Comparison of ENCODE assay signal across 8 mouse cellular contexts in the genomic region with DNA sequence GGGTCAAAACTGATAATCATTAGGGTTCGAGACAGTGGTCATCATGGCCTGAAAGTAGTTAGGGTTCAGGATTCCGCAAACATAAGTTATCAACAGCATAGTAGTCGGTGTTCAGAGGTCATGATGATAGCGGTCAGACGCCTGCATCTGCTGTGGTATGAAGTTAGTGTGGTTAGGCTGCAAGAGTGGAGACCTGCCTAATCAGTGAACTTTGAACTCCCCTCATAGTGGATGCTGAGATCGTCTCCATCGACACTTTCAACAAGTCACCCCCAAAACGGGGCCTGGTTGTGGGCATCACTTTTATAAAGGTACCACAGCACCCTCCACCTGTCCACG. TPM values are rescaled to one million over a fixed set of nuclear protein-coding genes. Genes with fewer than 3 reads are reported as not detected.
DNase-seq lines count a peak whose midpoint lies in the region; ATAC-seq and TF ChIP-seq lines count a peak whose summit lies in the region.

No protein-coding gene starts in this region.

- intact Hi-C loops in heart, postnatal 14 days (cut with DNase I) = no loop called here
- intact Hi-C loops in left cerebral cortex, postnatal 14 days (cut with DNase I) = no loop called here
- intact Hi-C loops in left cerebral cortex, postnatal 36 days (cut with DNase I) = loop anchor here (5.0 kb wide), 1 partner anchor 37 kb away; no protein-coding TSS in a partner anchor

- no peak for TF ChIP-seq EP300 in heart, postnatal 0 days (IDR thresholded peaks at IDR 0.05; ENCODE audit: low read depth)

- no peak for TF ChIP-seq POLR2A in bone marrow, adult 2 months (IDR thresholded peaks at IDR 0.05; ENCODE audit: borderline replicate concordance, control insufficient read depth, low read depth, low read length)

- no peak for DNase-seq in heart, postnatal 0 days (ENCODE audit: low spot score)
- no peak for DNase-seq in heart, postnatal 14 days
- no peak for DNase-seq in hindbrain, embryonic 11.5 days (ENCODE audit: low spot score)
- no peak for DNase-seq in midbrain, embryonic 10.5 days (ENCODE audit: low spot score)
- DNase-seq in right cerebral cortex, postnatal 4 days = no peak
- DNase-seq in left cerebral cortex, postnatal 14 days (ENCODE audit: low spot score in 2 of 2) = no peak
- no peak for DNase-seq in left cerebral cortex, postnatal 36 days (ENCODE audit: low spot score in 2 of 2)

- ATAC-seq in heart, postnatal 0 days (ENCODE audit: insufficient read depth, low read depth) = no peak
- no peak; the same call in 1 of the 2 replicates for ATAC-seq in hindbrain, embryonic 11.5 days (ENCODE audit: low FRiP score)

- no peak overlapping the region for H3K27ac ChIP-seq in heart, postnatal 0 days (ENCODE audit: low read depth)
- H3K27ac ChIP-seq in bone marrow, adult 2 months (ENCODE audit: control insufficient read depth, insufficient read depth, low read depth, low read length, poor library complexity) = no peak overlapping the region
- H3K27ac ChIP-seq in hindbrain, embryonic 11.5 days (ENCODE audit: low read depth, low read length) = no peak overlapping the region
- peak overlapping the region; percentile 95 for H3K27ac ChIP-seq in midbrain, embryonic 10.5 days (replicated peaks)

- no peaks in the 10 kb centered on the region for H3K9me3 ChIP-seq in heart, postnatal 0 days (replicated peaks; ENCODE audit: control insufficient read depth, low read length)
- no peaks in the 10 kb centered on the region for H3K9me3 ChIP-seq in hindbrain, embryonic 11.5 days (ENCODE audit: control insufficient read depth, low read length)
- H3K9me3 ChIP-seq in midbrain, embryonic 10.5 days (replicated peaks) = no peaks in the 10 kb centered on the region

- H3K36me3 ChIP-seq in heart, postnatal 0 days (replicated peaks; ENCODE audit: control insufficient read depth, insufficient read depth, low read length) = peaks cover 38% of the 10 kb centered on the region
- 0 out of 2 replicates have a peak, but pooled peaks cover 6% of the 10 kb centered on the region for H3K36me3 ChIP-seq in hindbrain, embryonic 11.5 days (ENCODE audit: control insufficient read depth, insufficient read depth, low read length)
- H3K36me3 ChIP-seq in midbrain, embryonic 10.5 days = peaks cover 29% of the 10 kb centered on the region

- H3K4me3 ChIP-seq in heart, postnatal 0 days (ENCODE audit: low read depth, low read length) = peak overlapping the region; percentile 76
- H3K4me3 ChIP-seq in bone marrow, adult 2 months (replicated peaks; ENCODE audit: control insufficient read depth, low read depth, low read length) = peak overlapping the region; percentile 96
- H3K4me3 ChIP-seq in hindbrain, embryonic 11.5 days (ENCODE audit: low read depth, low read length) = peak overlapping the region; percentile 70
- peak overlapping the region; percentile 73 for H3K4me3 ChIP-seq in midbrain, embryonic 10.5 days

- peak overlapping the region; percentile 64 for H3K4me2 ChIP-seq in heart, postnatal 0 days (ENCODE audit: low read depth, low read length)
- peak overlapping the region; percentile 40 for H3K4me2 ChIP-seq in hindbrain, embryonic 11.5 days (replicated peaks; ENCODE audit: low read depth, low read length)

- 0 out of 2 replicates have a peak, but pooled peaks cover 4% of the 10 kb centered on the region for H3K4me1 ChIP-seq in heart, postnatal 0 days (ENCODE audit: control insufficient read depth, insufficient read depth)
- no peaks in the 10 kb centered on the region for H3K4me1 ChIP-seq in bone marrow, adult 2 months (ENCODE audit: control insufficient read depth, insufficient read depth, low read length)
- H3K4me1 ChIP-seq in hindbrain, embryonic 11.5 days (replicated peaks; ENCODE audit: control insufficient read depth, insufficient read depth, low read length) = no peaks in the 10 kb centered on the region
- peaks cover 17% of the 10 kb centered on the region for H3K4me1 ChIP-seq in midbrain, embryonic 10.5 days

- TF ChIP-seq CTCF in heart, postnatal 0 days (IDR thresholded peaks at IDR 0.05; ENCODE audit: low read depth) = no peak
- TF ChIP-seq CTCF in bone marrow, adult 2 months (IDR thresholded peaks at IDR 0.05; ENCODE audit: control insufficient read depth, insufficient read depth, low read length) = no peak

- H3K27me3 ChIP-seq in heart, postnatal 0 days (ENCODE audit: control insufficient read depth, insufficient read depth, low read length) = no peaks in the 10 kb centered on the region
- H3K27me3 ChIP-seq in hindbrain, embryonic 11.5 days (ENCODE audit: control insufficient read depth, insufficient read depth, low read length) = no peaks in the 10 kb centered on the region
- H3K27me3 ChIP-seq in midbrain, embryonic 10.5 days (ENCODE audit: low read depth, poor library complexity, severe bottlenecking) = no peaks in the 10 kb centered on the region

- peak overlapping the region; percentile 63 for H3K9ac ChIP-seq in heart, postnatal 0 days (replicated peaks; ENCODE audit: low read depth, low read length)
- no peak overlapping the region; the same call in 1 of the 2 replicates for H3K9ac ChIP-seq in hindbrain, embryonic 11.5 days (ENCODE audit: low read depth, low read length)

- WGBS in heart, postnatal 0 days = 36% methylated on average over 9 of the region's 9 CpGs
- WGBS in bone marrow, adult 2 months = 57% methylated on average over 9 of the region's 9 CpGs
- 52% methylated on average over 9 of the region's 9 CpGs for WGBS in hindbrain, embryonic 11.5 days
- 56% methylated on average over 9 of the region's 9 CpGs for WGBS in midbrain, embryonic 10.5 days

RNA-seq across cellular contexts. Expression of gene Kptn, which starts 0.5 kb away (rescaled TPM):
- 40.1 and 45.1 TPM in 2 replicates for total RNA-seq in heart, postnatal 0 days (2014; rRNA removed; ENCODE audit: low replicate concordance)
- polyA plus RNA-seq in heart, postnatal 0 days (2015; fragmentation: Nextera tagmentation; extraction: Ambion mirVana) = 26.2 and 27.1 TPM in 2 replicates
- total RNA-seq in heart, postnatal 14 days (2021) = 10 to 100 TPM; 24.9 to 28.0 TPM
- 7.5 and 10.5 TPM in 2 replicates for polyA plus RNA-seq in bone marrow, adult 2 months (2011; ENCODE audit: insufficient read depth, insufficient read length, low replicate concordance, missing spikeins)
- polyA plus RNA-seq in hindbrain, embryonic 11.5 days (2014; fragmentation: Nextera tagmentation; extraction: Ambion mirVana) = 21.7 and 23.1 TPM in 2 replicates
- 28.8 and 30.6 TPM in 2 replicates for polyA plus RNA-seq in midbrain, embryonic 10.5 days (2016; fragmentation: Nextera tagmentation; extraction: Ambion mirVana)
- total RNA-seq in left cerebral cortex, postnatal 14 days (2021) = 10 to 100 TPM; 41.7 to 47.5 TPM
- total RNA-seq in left cerebral cortex, postnatal 36 days (2021) = 10 to 100 TPM; 40.9 to 44.9 TPM

RNA-seq across cellular contexts. Expression of gene Slc8a2, which starts 9.4 kb away (rescaled TPM):
- 0.57 and 1.2 TPM in 2 replicates for total RNA-seq in heart, postnatal 0 days (2014; rRNA removed; ENCODE audit: low replicate concordance)
- 0.03 and 0.05 TPM in 2 replicates for polyA plus RNA-seq in heart, postnatal 0 days (2015; fragmentation: Nextera tagmentation; extraction: Ambion mirVana)
- under 1 TPM; 0.63 to 0.84 TPM for total RNA-seq in heart, postnatal 14 days (2021)
- polyA plus RNA-seq in bone marrow, adult 2 months (2011; ENCODE audit: insufficient read depth, insufficient read length, low replicate concordance, missing spikeins) = not detected in 2 replicates
- 0.84 and 1.0 TPM in 2 replicates for polyA plus RNA-seq in hindbrain, embryonic 11.5 days (2014; fragmentation: Nextera tagmentation; extraction: Ambion mirVana)
- 0.21 and 0.25 TPM in 2 replicates for polyA plus RNA-seq in midbrain, embryonic 10.5 days (2016; fragmentation: Nextera tagmentation; extraction: Ambion mirVana)
- total RNA-seq in left cerebral cortex, postnatal 14 days (2021) = 100 to 1,000 TPM; 343 to 360 TPM
- 100 to 1,000 TPM; 242 to 273 TPM for total RNA-seq in left cerebral cortex, postnatal 36 days (2021)

RNA-seq across cellular contexts. Expression of gene Napa, which starts 22.0 kb away (rescaled TPM):
- total RNA-seq in heart, postnatal 0 days (2014; rRNA removed; ENCODE audit: low replicate concordance) = 259 and 452 TPM in 2 replicates
- 144 and 154 TPM in 2 replicates for polyA plus RNA-seq in heart, postnatal 0 days (2015; fragmentation: Nextera tagmentation; extraction: Ambion mirVana)
- total RNA-seq in heart, postnatal 14 days (2021) = 10 to 100 TPM; 86.1 to 99.9 TPM
- 90.4 and 126 TPM in 2 replicates for polyA plus RNA-seq in bone marrow, adult 2 months (2011; ENCODE audit: insufficient read depth, insufficient read length, low replicate concordance, missing spikeins)
- polyA plus RNA-seq in hindbrain, embryonic 11.5 days (2014; fragmentation: Nextera tagmentation; extraction: Ambion mirVana) = 176 and 177 TPM in 2 replicates
- 187 and 188 TPM in 2 replicates for polyA plus RNA-seq in midbrain, embryonic 10.5 days (2016; fragmentation: Nextera tagmentation; extraction: Ambion mirVana)
- total RNA-seq in left cerebral cortex, postnatal 14 days (2021) = 100 to 1,000 TPM; 241 to 246 TPM
- total RNA-seq in left cerebral cortex, postnatal 36 days (2021) = 100 to 1,000 TPM; 269 to 307 TPM

RNA-seq across cellular contexts. Expression of gene Meis3, which starts 54.7 kb away (rescaled TPM):
- total RNA-seq in heart, postnatal 0 days (2014; rRNA removed; ENCODE audit: low replicate concordance) = 8.1 and 9.3 TPM in 2 replicates
- 7.7 and 9.1 TPM in 2 replicates for polyA plus RNA-seq in heart, postnatal 0 days (2015; fragmentation: Nextera tagmentation; extraction: Ambion mirVana)
- total RNA-seq in heart, postnatal 14 days (2021) = 1 to 10 TPM; 3.8 to 5.4 TPM
- 5.4 and 7.8 TPM in 2 replicates for polyA plus RNA-seq in bone marrow, adult 2 months (2011; ENCODE audit: insufficient read depth, insufficient read length, low replicate concordance, missing spikeins)
- 122 and 135 TPM in 2 replicates for polyA plus RNA-seq in hindbrain, embryonic 11.5 days (2014; fragmentation: Nextera tagmentation; extraction: Ambion mirVana)
- polyA plus RNA-seq in midbrain, embryonic 10.5 days (2016; fragmentation: Nextera tagmentation; extraction: Ambion mirVana) = 80.7 and 99.3 TPM in 2 replicates
- total RNA-seq in left cerebral cortex, postnatal 14 days (2021) = 10 to 100 TPM; 37.9 to 40.2 TPM
- total RNA-seq in left cerebral cortex, postnatal 36 days (2021) = 10 to 100 TPM; 37.3 to 40.9 TPM

RNA-seq across cellular contexts. Expression of gene Zfp541, which starts 58.6 kb away (rescaled TPM):
- 0.54 TPM in 1 of 2 replicates, not detected in the other for total RNA-seq in heart, postnatal 0 days (2014; rRNA removed; ENCODE audit: low replicate concordance)
- not detected in 2 replicates for polyA plus RNA-seq in heart, postnatal 0 days (2015; fragmentation: Nextera tagmentation; extraction: Ambion mirVana)
- total RNA-seq in heart, postnatal 14 days (2021) = not detected
- not detected in 2 replicates for polyA plus RNA-seq in bone marrow, adult 2 months (2011; ENCODE audit: insufficient read depth, insufficient read length, low replicate concordance, missing spikeins)
- not detected in 2 replicates for polyA plus RNA-seq in hindbrain, embryonic 11.5 days (2014; fragmentation: Nextera tagmentation; extraction: Ambion mirVana)
- polyA plus RNA-seq in midbrain, embryonic 10.5 days (2016; fragmentation: Nextera tagmentation; extraction: Ambion mirVana) = not detected in 2 replicates
- total RNA-seq in left cerebral cortex, postnatal 14 days (2021) = under 1 TPM; 0.40 to 0.59 TPM
- under 1 TPM; 0.64 to 0.88 TPM for total RNA-seq in left cerebral cortex, postnatal 36 days (2021)

Comparison
In these comparisons a context has a peak if more than half of its experiments do, and no peak if none do; other contexts are left out.
1. RNA of gene Slc8a2, which starts 9.4 kb away (total RNA-seq): 343 to 360 TPM in left cerebral cortex, postnatal 14 days and 242 to 273 TPM in left cerebral cortex, postnatal 36 days; 0.63 to 0.84 TPM in heart, postnatal 14 days and 0.57 to 1.2 TPM in heart, postnatal 0 days; every median in the first group is over 100 times any median in the second.
2. Peak in every context shown above with its lines, with median percentiles within 50 percentile points of each other: H3K4me3 ChIP-seq.